Mouse (Mus musculus) myocyte (in vitro differentiated cells): ENCODE measurements at regions not wholly inside any gene's neighbourhood (a gene's known extent, or its start where the extent isn't known, plus 50 kb on each side); places are given as distances from the start of the nearest gene placed in this dataset.

Experiments
- E2F4 ChIP-seq: IDR thresholded peaks from one replicate; pipeline ENCODE4 v1.6.1; 2011; ENCODE audit warnings: mild to moderate bottlenecking, control low read depth, moderate library complexity; ENCODE audit not compliant: insufficient read depth
- MYOD1 ChIP-seq, 3 experiments: IDR thresholded peaks; one replicate each; pipeline ENCODE4 v1.6.1; 2011; ENCODE audit warnings: control low read depth in 2 of 3, low read depth in 2 of 3, mild to moderate bottlenecking in 2 of 3, moderate library complexity in 1 of 3; ENCODE audit not compliant: insufficient read length in 2 of 3, control insufficient read depth in 1 of 3
- POLR2A ChIP-seq: IDR thresholded peaks from one replicate; pipeline ENCODE4 v1.6.1; 2011; ENCODE audit warnings: low read depth, mild to moderate bottlenecking, control low read depth, moderate library complexity; ENCODE audit not compliant: insufficient read length
- TCF3 ChIP-seq: IDR thresholded peaks from one replicate; pipeline ENCODE4 v1.6.1; 2011; ENCODE audit warnings: low read depth, control low read depth; ENCODE audit not compliant: insufficient read length
- USF1 ChIP-seq: IDR thresholded peaks from one replicate; pipeline ENCODE4 v1.6.1; 2011; ENCODE audit warnings: low read depth, mild to moderate bottlenecking, control low read depth, moderate library complexity

GRCm38 (mm10) chr8:89207891-89208290, 163.9 kb upstream of the Sall1 start:
- TF ChIP-seq POLR2A: no peak
- no peak for TF ChIP-seq USF1
- TF ChIP-seq E2F4: no peak
- TF ChIP-seq MYOD1 (IDR thresholded peaks at IDR 0.05; ENCODE audit: control insufficient read depth in 1 of 3, insufficient read length in 2 of 3, low read depth in 2 of 3): no peak
- TF ChIP-seq TCF3: no peak
